24 mouse cellular contexts compared by ENCODE assay signal in the genomic region with DNA sequence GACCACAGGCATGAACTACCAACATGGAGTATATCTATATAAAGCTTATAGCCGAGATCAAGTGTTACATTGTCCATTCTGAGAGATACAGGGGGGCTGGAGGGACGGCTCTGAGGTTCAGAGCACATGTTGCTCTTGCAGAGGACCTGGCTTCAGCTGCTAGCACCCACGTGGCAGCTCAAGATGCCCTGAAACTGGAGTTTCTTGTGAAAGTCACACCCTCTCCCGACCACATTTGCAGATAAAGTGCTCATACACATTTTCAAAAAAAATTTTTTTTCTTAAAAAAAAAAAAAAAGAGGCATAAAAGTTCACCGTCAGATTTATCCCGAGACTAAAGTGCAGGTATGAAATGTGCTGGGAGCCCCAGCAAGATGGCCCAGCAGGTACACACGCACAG. TPM values are rescaled to one million over a fixed set of nuclear protein-coding genes. Genes with fewer than 3 reads are reported as not detected.
DNase-seq lines count a peak whose midpoint lies in the region; ATAC-seq and TF ChIP-seq lines count a peak whose summit lies in the region.
"Had no signal": no experiment of that assay in that cellular context is flagged by ENCODE, and none has a peak within 500 bp of the region (broad histone marks: within the 10 kb centered on the region; RNA-seq: fewer than 3 reads in every experiment).

No protein-coding gene starts in this region.

- H3K4me2 ChIP-seq in lung, postnatal 0 days (replicated peaks; ENCODE audit: low read depth, low read length): no peak overlapping the region
- H3K4me2 ChIP-seq: embryonic facial prominence, embryonic 13.5 days; embryonic facial prominence, embryonic 15.5 days; forebrain, embryonic 12.5 days had no signal

- no peaks in the 10 kb centered on the region for H3K27me3 ChIP-seq in lung, postnatal 0 days (replicated peaks; ENCODE audit: insufficient read depth, low read length)
- H3K27me3 ChIP-seq: embryonic facial prominence, embryonic 13.5 days; embryonic facial prominence, embryonic 15.5 days; forebrain, embryonic 12.5 days had no signal

- no peak for ATAC-seq in CD4-positive, CD25-positive, alpha-beta regulatory T cell, adult 4 months
- ATAC-seq in lung, postnatal 0 days: no peak
- ATAC-seq: forebrain, embryonic 14.5 days; forebrain, embryonic 16.5 days had no signal

- no peak for TF ChIP-seq EP300 in lung, postnatal 0 days (IDR thresholded peaks at IDR 0.05)

- no peaks in the 10 kb centered on the region for H3K36me3 ChIP-seq in lung, postnatal 0 days (ENCODE audit: insufficient read depth, low read length)
- H3K36me3 ChIP-seq: embryonic facial prominence, embryonic 15.5 days; forebrain, embryonic 10.5 days; forebrain, embryonic 12.5 days had no signal

- H3K4me1 ChIP-seq in lung, postnatal 0 days (ENCODE audit: insufficient read depth, low read depth, low read length): no peaks in the 10 kb centered on the region
- H3K4me1 ChIP-seq: forebrain, embryonic 12.5 days had no signal

- no peak overlapping the region for H3K4me3 ChIP-seq in lung, postnatal 0 days (ENCODE audit: low read depth, low read length)
- H3K4me3 ChIP-seq: embryonic facial prominence, embryonic 13.5 days; embryonic facial prominence, embryonic 15.5 days; erythroblast, embryonic 14.5 days; forebrain, embryonic 10.5 days; forebrain, embryonic 12.5 days had no signal

- H3K27ac ChIP-seq in lung, postnatal 0 days (ENCODE audit: low read length): no peak overlapping the region
- H3K27ac ChIP-seq: embryonic facial prominence, embryonic 13.5 days; embryonic facial prominence, embryonic 15.5 days; forebrain, embryonic 10.5 days; forebrain, embryonic 12.5 days had no signal

- 85% methylated on average over 7 of the region's 7 CpGs for WGBS in lung, postnatal 0 days

- H3K9ac ChIP-seq in lung, postnatal 0 days (replicated peaks; ENCODE audit: low read depth): no peak overlapping the region
- H3K9ac ChIP-seq: embryonic facial prominence, embryonic 13.5 days; embryonic facial prominence, embryonic 15.5 days; forebrain, embryonic 12.5 days had no signal

- TF ChIP-seq CTCF in lung, postnatal 0 days (IDR thresholded peaks at IDR 0.05): no peak

- DNase-seq in CD4-positive, CD25-positive, alpha-beta regulatory T cell, adult 2 months (ENCODE audit: low read depth, low spot score): peak; percentile 28
- peak; percentile 31 for DNase-seq in CD4-positive helper T cell, adult 2 months (ENCODE audit: low read depth, low spot score)
- DNase-seq in MEL-GATA-1-ER (ENCODE audit: extremely low read depth, low read depth): peak; percentile 62
- DNase-seq in urinary bladder, postnatal 25 days (ENCODE audit: low spot score): no peak
- DNase-seq in lung, postnatal 0 days (ENCODE audit: low spot score): no peak
- DNase-seq: adrenal gland, adult 2 months; adrenal gland, postnatal 10 days; adrenal gland, postnatal 25 days; B cell, adult 2 months; cerebellum, adult 11 months; cerebellum, adult 18-20 months; cerebellum, adult 8-10 months; cerebellum, adult 9-11 months; cerebellum, postnatal 14 days; cerebellum, postnatal 36 days; embryo, embryonic 11 days had no signal

- no peaks in the 10 kb centered on the region for H3K9me3 ChIP-seq in lung, postnatal 0 days (ENCODE audit: low read length)
- H3K9me3 ChIP-seq: embryonic facial prominence, embryonic 13.5 days; embryonic facial prominence, embryonic 15.5 days; forebrain, embryonic 10.5 days; forebrain, embryonic 12.5 days had no signal

RNA-seq across cellular contexts. Expression of gene Pik3cd, which starts 41.8 kb away (rescaled TPM):
- polyA plus RNA-seq in CD4-positive, CD25-positive, alpha-beta regulatory T cell, adult 4 months (2017; shearing (Covaris generic)): 100 to 1,000 TPM; 102 to 179 TPM
- polyA plus RNA-seq in lung, postnatal 0 days (2015; fragmentation: Nextera tagmentation; extraction: Ambion mirVana): 3.8 and 4.0 TPM in 2 replicates

Comparison
In these comparisons a context has a peak if more than half of its experiments do, and no peak if none do; other contexts are left out.
1. DNase-seq: peak in CD4-positive, CD25-positive, alpha-beta regulatory T cell, adult 2 months (single experiment), CD4-positive helper T cell, adult 2 months (single experiment) and MEL-GATA-1-ER (single experiment); none in urinary bladder, postnatal 25 days (single experiment) and lung, postnatal 0 days (single experiment).
2. RNA of gene Pik3cd, which starts 41.8 kb away (polyA plus RNA-seq): 102 to 179 TPM in CD4-positive, CD25-positive, alpha-beta regulatory T cell, adult 4 months; 3.8 to 4.0 TPM in lung, postnatal 0 days; every median in the first group is over 10 times any median in the second.